Mouse (Mus musculus) heart, adult 2 months (tissue): ENCODE results near the gene Tm4sf20. TPM values are rescaled to one million over a fixed set of nuclear protein-coding genes. Genes with fewer than 3 reads are reported as not detected.

Experiments
- DNase-seq, 2 experiments: peaks; one replicate each; pipeline ENCODE4 v3.0.0; 2021
- H3K27ac ChIP-seq: fragments of 200-600 bp; 2 replicates; pipeline ENCODE4 v1.8.1; 2022
- H3K27me3 ChIP-seq: fragments of 200-500 bp; 2 replicates; pipeline ENCODE4 v1.6.1; 2012; ENCODE audit warnings: mild to moderate bottlenecking, low read length, inconsistent platforms, mixed read lengths; ENCODE audit not compliant: control insufficient read depth, insufficient read depth
- H3K36me3 ChIP-seq: fragments of 200-500 bp; 2 replicates; pipeline ENCODE4 v1.6.1; 2012; ENCODE audit warnings: low read length, inconsistent platforms; ENCODE audit not compliant: control insufficient read depth, insufficient read depth
- H3K4me1 ChIP-seq: fragments of 200-500 bp; 2 replicates; pipeline ENCODE4 v1.6.1; 2011; ENCODE audit warnings: low read length; ENCODE audit not compliant: control insufficient read depth, insufficient read depth
- H3K4me3 ChIP-seq: fragments of 200-600 bp; 2 replicates; pipeline ENCODE4 v1.8.1; 2022
- H3K79me2 ChIP-seq: fragments of 200-500 bp; replicated peaks from 2 replicates; pipeline ENCODE4 v1.6.1; 2012; ENCODE audit warnings: mild to moderate bottlenecking, inconsistent platforms, low read length, moderate library complexity, mixed read lengths; ENCODE audit not compliant: control insufficient read depth, insufficient read depth
- H3K9ac ChIP-seq: fragments of 200-500 bp; 2 replicates; pipeline ENCODE4 v1.6.1; 2012; ENCODE audit warnings: low read depth, mild to moderate bottlenecking, control low read depth, inconsistent platforms, low read length, mixed read lengths
- CTCF ChIP-seq: fragments of 200-600 bp; IDR thresholded peaks from 2 replicates; pipeline ENCODE4 v1.8.1; 2022; ENCODE audit warnings: antibody characterized with exemption, mild to moderate bottlenecking, moderate library complexity
- EP300 ChIP-seq: fragments of 200-500 bp; IDR thresholded peaks from 2 replicates; pipeline ENCODE4 v1.6.1; 2011; ENCODE audit warnings: low read depth, low read length, control low read depth; ENCODE audit not compliant: insufficient read depth
- POLR2A ChIP-seq: fragments of 200-500 bp; IDR thresholded peaks from 2 replicates; pipeline ENCODE4 v1.6.1; 2011; ENCODE audit warnings: mild to moderate bottlenecking, low read depth, low read length, control low read depth; ENCODE audit not compliant: insufficient read depth
- WGBS: fragments of 180-500 bp; shearing (Covaris S2); methylation state at CpG from one replicate; pipeline ENCODE4 v1.1.7; 2018; 5-methylcytosine and 5-hydroxymethylcytosine counted together
- intact Hi-C: fragments of 180-260 bp; cut with DNase I; formaldehyde crosslinking; loops from one replicate; pipeline ENCODE4 v1.15.1; 2025
- polyA plus RNA-seq: library from polyadenylated mRNA; depleted of rRNA; stranded (reverse); fragments of >200 nt; gene quantifications from 2 replicates; pipeline ENCODE4 v1.2.3, GENCODE M21; 2012
- total RNA-seq, 2 experiments: library from RNA; stranded (reverse); gene quantifications; 2 replicates each; pipeline ENCODE4 v1.2.3; 2021

Gene Tm4sf20
- total and polyA plus RNA-seq, 3 experiments, result not detected

DNA sequence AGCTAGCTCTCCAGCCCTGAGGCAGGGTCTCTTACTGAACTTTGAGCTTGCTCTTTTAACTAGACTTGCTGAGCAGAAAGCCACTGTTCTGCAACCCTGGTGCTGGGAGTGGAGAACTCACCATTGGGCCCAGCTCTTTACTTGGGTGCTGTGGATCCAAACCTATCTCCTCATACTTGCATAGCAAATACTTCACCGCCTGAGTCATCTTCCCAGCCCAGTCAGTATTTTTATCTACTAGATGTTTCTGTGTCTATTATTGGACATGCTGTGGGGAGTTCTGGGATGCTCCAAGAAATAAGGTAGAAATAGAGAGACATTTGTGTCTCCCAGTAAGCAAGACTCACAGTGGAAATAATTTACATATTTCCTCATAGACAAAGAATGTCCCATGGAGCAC lies 35.8 kb upstream of the Tm4sf20 start:
- Histone ChIP-seq H3K79me2 (no peaks in the 10 kb centered on the region), H3K27ac (no peak overlapping the region)
- intact Hi-C loops, result no loop called here

DNA sequence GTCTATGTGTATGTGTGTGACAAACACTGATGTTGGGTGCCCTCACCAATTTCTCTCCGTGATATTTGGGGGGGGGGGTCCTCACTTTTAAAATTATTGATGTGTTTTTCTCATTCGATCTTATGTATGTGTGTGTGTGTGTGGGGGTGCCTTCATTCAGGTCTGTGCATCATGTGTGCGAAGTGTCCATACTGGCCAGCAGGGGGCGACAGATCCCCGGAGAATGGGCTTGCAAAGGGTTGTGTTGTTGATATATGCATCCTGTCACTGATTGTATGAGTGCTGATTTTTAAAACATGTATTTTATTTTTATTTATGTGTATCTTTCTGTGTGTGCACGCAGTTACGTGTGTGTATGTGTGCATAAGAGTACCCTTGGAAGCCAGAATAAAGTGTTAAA lies 35.3 kb upstream of the Tm4sf20 start:
- WGBS, result 79% methylated on average over 7 of the region's 7 CpGs
- no peaks in the 10 kb centered on the region for H3K79me2 ChIP-seq
- no peak overlapping the region for H3K4me3 ChIP-seq
- DNase-seq, result no peak
- H3K27me3 ChIP-seq, result no peaks in the 10 kb centered on the region
- H3K9ac ChIP-seq, result no peak overlapping the region
- no peaks in the 10 kb centered on the region for H3K4me1 ChIP-seq
- no peak overlapping the region for H3K27ac ChIP-seq
- TF ChIP-seq EP300 (no peak), POLR2A (no peak), CTCF (peak; percentile 41; the same call in 1 of the 2 replicates)
- no peaks in the 10 kb centered on the region for H3K36me3 ChIP-seq
- intact Hi-C loops, result no loop called here

More for the DNA sequence above, 35.8 kb upstream of the Tm4sf20 start:
- no peaks in the 10 kb centered on the region for H3K4me1 ChIP-seq
- 62% methylated on average over 1 of the region's 1 CpGs for WGBS
- H3K4me3 ChIP-seq, result no peak overlapping the region
- H3K9ac ChIP-seq, result no peak overlapping the region
- TF ChIP-seq CTCF (no peak), POLR2A (no peak), EP300 (no peak)
- no peaks in the 10 kb centered on the region for H3K27me3 ChIP-seq
- H3K36me3 ChIP-seq, result no peaks in the 10 kb centered on the region
- DNase-seq, result no peak

DNA sequence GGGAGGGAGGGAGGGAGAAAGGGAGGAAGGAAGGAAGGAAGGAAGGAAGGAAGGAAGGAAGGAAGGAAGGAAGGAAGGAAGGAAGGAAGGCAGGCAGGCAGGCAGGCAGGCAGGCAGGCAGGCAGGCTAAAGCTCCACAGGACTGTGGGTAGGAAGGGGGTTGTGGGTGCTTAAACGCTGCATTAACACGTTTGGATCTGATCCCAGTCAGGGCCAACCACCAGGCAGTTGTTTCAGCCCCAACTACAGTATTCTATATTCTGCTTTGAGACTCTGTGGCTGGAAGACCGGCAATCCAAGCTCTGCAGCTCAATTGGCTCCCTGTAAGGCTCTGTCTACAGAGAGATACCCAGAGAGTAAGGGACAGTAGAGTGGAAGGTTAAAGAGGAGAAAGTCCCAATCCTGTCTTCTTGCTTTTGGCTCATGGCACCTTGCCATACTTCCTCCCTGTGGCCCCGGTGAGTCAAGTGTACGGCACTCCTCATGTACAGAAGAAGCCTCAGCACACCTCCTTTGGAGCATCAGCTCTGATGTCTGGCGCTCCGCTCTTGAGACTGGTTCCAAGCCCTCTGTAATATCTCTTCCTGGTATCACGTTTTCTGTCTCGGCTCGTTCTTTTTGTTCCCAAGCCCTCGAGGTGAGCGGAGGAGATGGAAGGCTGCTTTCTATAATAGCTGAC lies 33.0 kb upstream of the Tm4sf20 start:
- H3K9ac ChIP-seq, result no peak overlapping the region
- H3K4me3 ChIP-seq, result no peak overlapping the region
- H3K4me1 ChIP-seq, result no peaks in the 10 kb centered on the region
- TF ChIP-seq CTCF, result no peak
- no peak for TF ChIP-seq EP300
- TF ChIP-seq POLR2A, result no peak
- no peaks in the 10 kb centered on the region for H3K27me3 ChIP-seq
- intact Hi-C loops, result no loop called here
- no peak for DNase-seq
- H3K36me3 ChIP-seq, result no peaks in the 10 kb centered on the region
- H3K79me2 ChIP-seq, result no peaks in the 10 kb centered on the region
- no peak overlapping the region for H3K27ac ChIP-seq
- WGBS, result 58% methylated on average over 12 of the region's 12 CpGs

DNA sequence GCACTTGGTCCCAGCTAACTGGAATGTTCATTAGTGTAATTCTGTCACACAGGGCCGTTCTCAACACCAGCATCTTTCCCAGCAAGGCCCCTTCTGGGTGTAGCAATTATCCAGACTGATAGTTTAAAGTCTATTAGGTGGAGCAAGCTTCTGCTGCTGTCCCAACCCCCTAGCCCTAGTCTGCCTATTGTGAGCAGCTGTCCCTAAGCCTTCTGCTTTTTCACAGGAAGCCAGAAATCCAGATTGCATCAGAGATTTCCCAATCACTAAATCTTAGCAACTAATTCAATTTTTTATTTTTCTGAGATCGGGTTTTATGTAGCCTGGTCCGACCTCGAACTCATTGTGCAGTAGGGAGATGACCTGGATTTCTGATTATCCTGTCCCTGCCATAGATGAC lies 30.7 kb upstream of the Tm4sf20 start:
- H3K27ac ChIP-seq, result no peak overlapping the region
- H3K79me2 ChIP-seq, result no peaks in the 10 kb centered on the region
- H3K27me3 ChIP-seq, result no peaks in the 10 kb centered on the region
- 78% methylated on average over 4 of the region's 4 CpGs for WGBS
- no peak overlapping the region for H3K9ac ChIP-seq
- intact Hi-C loops, result loop anchor here (5.0 kb wide), 1 partner anchor 103 kb away; no protein-coding TSS in a partner anchor
- H3K4me3 ChIP-seq, result no peak overlapping the region
- no peaks in the 10 kb centered on the region for H3K36me3 ChIP-seq
- no peak for TF ChIP-seq EP300
- TF ChIP-seq CTCF, result no peak
- TF ChIP-seq POLR2A, result no peak
- H3K4me1 ChIP-seq, result peaks cover 2% of the 10 kb centered on the region; the same call in 1 of the 2 replicates
- DNase-seq, result no peak

DNA sequence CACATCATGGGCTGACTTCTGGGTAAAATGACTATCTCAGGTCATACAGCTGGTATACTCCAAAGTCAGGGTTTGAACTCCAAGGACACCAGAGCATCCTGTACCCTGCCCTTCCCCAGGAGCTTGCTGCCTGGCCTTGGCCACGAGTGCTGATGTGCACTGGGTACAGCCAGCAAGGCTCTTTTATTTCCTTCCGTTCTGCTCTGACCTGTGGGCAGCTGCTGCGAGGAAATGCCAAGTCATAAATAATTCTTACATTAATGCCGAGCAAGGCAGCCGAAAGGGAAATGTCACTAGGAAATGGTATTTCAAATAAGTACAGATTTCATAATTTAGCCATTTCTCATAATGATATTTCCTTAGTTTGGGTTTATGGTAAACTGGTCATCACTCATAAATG lies 30.0 kb upstream of the Tm4sf20 start:
- peak in 1 of 2 experiments; percentile 24 for DNase-seq
- H3K36me3 ChIP-seq, result no peaks in the 10 kb centered on the region
- no peak overlapping the region for H3K9ac ChIP-seq
- H3K79me2 ChIP-seq, result no peaks in the 10 kb centered on the region
- no peaks in the 10 kb centered on the region for H3K27me3 ChIP-seq
- H3K27ac ChIP-seq, result no peak overlapping the region
- H3K4me1 ChIP-seq, result peaks cover 2% of the 10 kb centered on the region; the same call in 1 of the 2 replicates
- 62% methylated on average over 5 of the region's 5 CpGs for WGBS
- TF ChIP-seq CTCF (no peak), EP300 (no peak), POLR2A (no peak)
- intact Hi-C loops, result loop anchor here (5.0 kb wide), 1 partner anchor 104 kb away; no protein-coding TSS in a partner anchor
- no peak overlapping the region for H3K4me3 ChIP-seq

DNA sequence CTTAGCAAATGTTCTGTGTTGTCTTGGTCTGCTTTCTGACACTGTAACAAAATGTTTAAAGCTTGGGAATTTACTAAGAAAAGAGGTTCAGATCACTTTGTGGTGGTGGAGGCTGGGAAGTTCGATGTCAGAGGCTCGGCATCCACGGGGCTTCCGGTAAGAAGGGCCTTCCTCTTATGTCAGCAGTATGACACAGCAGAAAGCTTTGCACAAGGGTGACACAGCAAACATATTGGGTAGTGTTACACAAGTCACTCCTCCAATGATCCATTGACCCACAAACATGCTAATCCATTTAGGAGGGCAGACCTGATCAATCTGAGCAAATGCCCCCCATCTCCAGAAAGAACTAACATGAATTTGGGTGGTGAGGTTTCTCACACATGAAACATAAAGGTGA lies 28.8 kb upstream of the Tm4sf20 start:
- DNase-seq, result no peak
- whole genome bisulfite sequencing, result 91% methylated on average over 4 of the region's 4 CpGs
- Histone ChIP-seq H3K27ac (no peak overlapping the region), H3K4me3 (no peak overlapping the region), H3K36me3 (no peaks in the 10 kb centered on the region), H3K27me3 (no peaks in the 10 kb centered on the region), H3K79me2 (no peaks in the 10 kb centered on the region), H3K4me1 (peaks cover 2% of the 10 kb centered on the region; the same call in 1 of the 2 replicates), H3K9ac (no peak overlapping the region)
- TF ChIP-seq POLR2A (no peak), EP300 (no peak)
- intact Hi-C loops, result loop anchor here (5.0 kb wide), 1 partner anchor 105 kb away; no protein-coding TSS in a partner anchor
